Mouse (Mus musculus): ENCODE data around the gene Dot1l.

Gene Dot1l

GRCm38 (mm10) chr10:80792175-80793032 lies 37.4 kb downstream of the Dot1l start:
- no peak for DNase-seq (ENCODE audit: low read depth, low spot score)

GRCm38 (mm10) chr10:80793033-80793784 lies 38.2 kb downstream of the Dot1l start:
- no peak for DNase-seq (ENCODE audit: low read depth, low spot score)

- DNase-seq (ENCODE audit: low read depth, low spot score) = no peak
These were observed 38.8 kb downstream of the Dot1l start for GRCm38 (mm10) chr10:80793803-80794202.

GRCm38 (mm10) chr10:80794750-80795149 lies 39.7 kb downstream of the Dot1l start:
- DNase-seq (ENCODE audit: low read depth, low spot score) = no peak

GRCm38 (mm10) chr10:80796307-80796848 lies 41.4 kb downstream of the Dot1l start:
- no peak for DNase-seq (ENCODE audit: low read depth, low spot score)

GRCm38 (mm10) chr10:80797186-80798149 lies 42.5 kb downstream of the Dot1l start:
- DNase-seq (ENCODE audit: low read depth, low spot score) = peak; percentile 51

GRCm38 (mm10) chr10:80798150-80799006 lies 43.4 kb downstream of the Dot1l start, which contains the start of the genes Sf3a2 and Plekhj1:
Gene Sf3a2, plus strand, starts transcription at chr10:80798198.
Gene Plekhj1, minus strand, starts transcription at chr10:80798626.
- DNase-seq (ENCODE audit: low read depth, low spot score) = peak; percentile 99

- no peak for DNase-seq (ENCODE audit: low read depth, low spot score)
These were observed 44.1 kb downstream of the Dot1l start for GRCm38 (mm10) chr10:80799070-80799566.

- DNase-seq (ENCODE audit: low read depth, low spot score) = no peak
These were observed 47.4 kb downstream of the Dot1l start for GRCm38 (mm10) chr10:80802204-80802912.

- DNase-seq (ENCODE audit: low read depth, low spot score) = no peak
These were observed 48.0 kb downstream of the Dot1l start for GRCm38 (mm10) chr10:80802996-80803395.

- no peak for DNase-seq (ENCODE audit: low read depth, low spot score)
These were observed 49.3 kb downstream of the Dot1l start for GRCm38 (mm10) chr10:80804340-80804739.

- DNase-seq (ENCODE audit: low read depth, low spot score) = no peak
These were observed 49.9 kb downstream of the Dot1l start, which contains the start of gene Amh for GRCm38 (mm10) chr10:80804916-80805315. Gene Amh, plus strand, starts transcription at chr10:80805243.

- DNase-seq (ENCODE audit: low read depth, low spot score) = no peak
These were observed 50.3 kb downstream of the Dot1l start for GRCm38 (mm10) chr10:80805322-80805721.

GRCm38 (mm10) chr10:80805925-80806324 lies 50.9 kb downstream of the Dot1l start:
- DNase-seq (ENCODE audit: low read depth, low spot score) = no peak

- no peak for DNase-seq (ENCODE audit: low read depth, low spot score)
These were observed 51.5 kb downstream of the Dot1l start for GRCm38 (mm10) chr10:80806341-80807056.

- DNase-seq (ENCODE audit: low read depth, low spot score) = peak; percentile 89
These were observed 52.1 kb downstream of the Dot1l start for GRCm38 (mm10) chr10:80807057-80807627.

GRCm38 (mm10) chr10:80808099-80808984 lies 53.3 kb downstream of the Dot1l start:
- peak; percentile 45 for DNase-seq (ENCODE audit: low read depth, low spot score)
